Mouse (Mus musculus) bone marrow macrophage, adult 2 months (primary cell): Measurements from ENCODE around the gene Krt10.

ENCODE experiments used
- CTCF ChIP-seq: IDR thresholded peaks from 2 replicates; pipeline ENCODE4 v1.5.1; 2012; ENCODE audit warnings: low read depth, mild to moderate bottlenecking, low read length, moderate library complexity
- POLR2A ChIP-seq: IDR thresholded peaks from 2 replicates; pipeline ENCODE4 v1.6.1; 2012; ENCODE audit warnings: mild to moderate bottlenecking, low read depth, low read length, borderline replicate concordance

- TF ChIP-seq CTCF (no peak), POLR2A (no peak)
Observed at GRCm38 (mm10) chr11:99420586-99420985, 31.4 kb upstream of the Krt10 start.
